Mouse (Mus musculus) erythroblast, embryonic 14.5 days (primary cell): Measurements from ENCODE around the gene Ifna4.

ENCODE experiments used
- GATA1 ChIP-seq: IDR thresholded peaks from 2 replicates; pipeline ENCODE4 v1.6.1; 2012; ENCODE audit warnings: low read length, inconsistent platforms, mixed read lengths
- TAL1 ChIP-seq: IDR thresholded peaks from 3 replicates; pipeline ENCODE4 v1.6.1; 2012; ENCODE audit warnings: low read length, inconsistent platforms, mixed read lengths

DNA sequence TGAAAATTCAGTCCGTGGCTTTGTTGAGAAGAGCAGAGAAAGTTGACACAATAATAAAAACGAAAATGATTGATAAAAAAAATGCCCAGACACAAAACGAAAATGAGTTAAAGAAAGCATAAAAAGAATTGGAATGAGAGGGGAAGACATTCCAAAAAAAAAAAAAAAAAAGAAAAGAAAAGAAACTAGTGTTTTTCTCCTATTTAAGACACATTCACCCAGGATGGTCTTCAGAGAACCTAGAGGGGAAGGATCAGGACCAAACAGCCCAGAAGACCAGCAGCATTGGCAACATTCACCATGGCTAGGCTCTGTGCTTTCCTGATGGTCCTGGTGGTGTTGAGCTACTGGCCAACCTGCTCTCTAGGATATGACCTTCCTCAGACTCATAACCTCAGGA is 25.7 kb upstream of the Ifna4 start, which contains the start of gene Ifna7:
- TF ChIP-seq GATA1 (no peak), TAL1 (no peak)
